Mouse (Mus musculus): ENCODE data around the gene St8sia1. TPM values are rescaled to one million over a fixed set of nuclear protein-coding genes. Genes with fewer than 3 reads are reported as not detected.
A peak's percentile ranks its signal among the peaks of the same experiment; 100 is the strongest.

St8sia1 gene
- polyA plus RNA-seq, 1 experiment from 2014 or later: 7.6 TPM

DNA sequence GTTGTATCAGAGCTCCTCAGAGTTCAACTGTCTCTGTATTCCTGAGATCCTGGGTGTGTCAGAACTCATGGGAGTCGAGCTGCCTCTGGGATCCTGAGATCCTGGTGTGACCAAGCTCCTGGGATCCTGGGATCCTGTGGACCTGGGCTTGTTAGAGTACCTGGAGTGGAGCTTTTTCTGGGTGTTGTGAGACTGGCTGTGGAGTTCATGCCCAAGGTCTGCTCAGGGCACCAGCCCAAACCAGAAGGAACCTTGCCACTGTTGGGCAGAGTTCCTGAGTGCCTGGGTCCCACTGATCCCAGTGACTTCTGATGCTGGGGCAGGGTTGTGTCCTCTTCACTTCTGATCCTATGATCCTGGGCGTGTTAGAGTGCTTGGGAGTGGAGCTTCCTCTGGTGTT is 8.0 kb upstream of the St8sia1 start:
- Histone ChIP-seq H3K4me1 (replicated peaks) (no peaks in the 10 kb centered on the region), H3K9ac (no peak overlapping the region), H3K36me3 (no peaks in the 10 kb centered on the region), H3K9me3 (no peaks in the 10 kb centered on the region), H3K27me3 (no peaks in the 10 kb centered on the region), H3K27ac (no peak overlapping the region), H3K4me3 (no peak overlapping the region), H3K4me2 (no peak overlapping the region)
- no peak for ATAC-seq (ENCODE audit: low FRiP score)
- 67% methylated on average over 2 of the region's 2 CpGs for WGBS

DNA sequence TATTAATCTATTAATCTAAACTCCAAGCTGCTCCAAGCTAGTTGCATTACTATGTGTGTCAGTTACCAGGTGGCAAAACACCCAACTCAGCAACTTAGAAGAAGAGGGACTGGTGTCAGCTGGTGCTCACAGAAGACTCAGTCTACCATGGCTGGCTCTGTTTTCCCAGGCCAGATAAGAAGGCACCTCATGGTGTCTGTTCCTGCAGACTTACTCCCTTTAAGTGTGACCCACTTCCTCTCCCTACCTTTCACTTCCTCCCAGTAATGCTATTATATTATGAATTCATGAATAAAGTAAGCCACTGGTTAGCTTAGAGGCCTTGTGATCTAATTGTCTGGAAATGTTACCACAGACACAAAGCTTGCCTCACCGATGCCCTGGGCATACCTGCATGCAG is 3.2 kb upstream of the St8sia1 start:
- Histone ChIP-seq H3K4me3 (no peak overlapping the region), H3K27ac (no peak overlapping the region), H3K9me3 (no peaks in the 10 kb centered on the region), H3K9ac (no peak overlapping the region), H3K4me2 (no peak overlapping the region), H3K4me1 (replicated peaks) (peaks cover 9% of the 10 kb centered on the region), H3K36me3 (no peaks in the 10 kb centered on the region), H3K27me3 (no peaks in the 10 kb centered on the region)
- no peak for ATAC-seq (ENCODE audit: low FRiP score)
- WGBS: 85% methylated on average over 1 of the region's 1 CpGs

DNA sequence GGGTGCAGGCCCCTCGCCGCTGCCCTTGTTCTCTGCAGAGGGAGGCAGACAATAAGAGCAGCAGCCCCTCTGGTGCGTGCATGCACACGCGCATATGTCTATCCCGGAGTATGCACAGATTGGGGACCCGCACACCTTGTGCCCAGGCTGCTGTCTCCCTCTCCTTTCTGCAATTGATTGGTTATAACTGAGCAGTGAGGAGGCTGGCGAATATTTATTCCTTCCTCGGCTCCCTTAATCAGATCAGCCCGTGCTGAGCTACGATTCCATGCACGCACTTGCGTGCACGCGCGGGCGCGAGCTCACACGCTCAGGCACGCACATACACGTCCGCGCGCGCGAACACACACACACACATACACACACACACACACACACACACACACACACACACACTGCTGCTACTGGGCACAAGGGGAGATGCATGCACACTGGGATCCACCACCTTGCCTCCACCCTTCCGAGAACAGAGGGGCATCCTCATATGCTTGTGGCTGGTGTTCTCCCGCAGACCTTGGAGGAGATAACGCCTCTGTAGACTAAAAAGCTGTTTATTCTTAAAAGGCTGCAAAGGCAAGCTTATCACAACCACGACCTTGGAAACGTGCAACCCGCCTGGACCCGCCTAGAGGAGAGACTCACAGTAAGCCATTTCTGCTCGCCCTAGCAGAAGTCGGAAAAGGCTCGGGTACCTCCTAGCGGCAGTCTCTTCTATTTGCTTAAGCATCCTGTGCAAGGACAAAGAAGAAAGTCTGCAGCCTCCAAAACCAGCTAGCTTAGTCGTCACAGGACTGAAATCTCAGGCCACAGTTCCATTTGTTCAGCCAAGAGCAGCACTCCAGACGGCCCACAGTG is 506 bp upstream of the St8sia1 start:
- Histone ChIP-seq H3K4me3 (peak overlapping the region; percentile 73), H3K27me3 (no peaks in the 10 kb centered on the region), H3K36me3 (peaks cover 4% of the 10 kb centered on the region), H3K9me3 (no peaks in the 10 kb centered on the region; the same call in 1 of the 2 replicates), H3K4me2 (peak overlapping the region; percentile 80), H3K9ac (peak overlapping the region; percentile 95), H3K4me1 (replicated peaks) (peaks cover 34% of the 10 kb centered on the region), H3K27ac (peak overlapping the region; percentile 98)
- ATAC-seq (ENCODE audit: low FRiP score): peak; percentile 91
- under 1% methylated on average over 39 of the region's 39 CpGs for WGBS

DNA sequence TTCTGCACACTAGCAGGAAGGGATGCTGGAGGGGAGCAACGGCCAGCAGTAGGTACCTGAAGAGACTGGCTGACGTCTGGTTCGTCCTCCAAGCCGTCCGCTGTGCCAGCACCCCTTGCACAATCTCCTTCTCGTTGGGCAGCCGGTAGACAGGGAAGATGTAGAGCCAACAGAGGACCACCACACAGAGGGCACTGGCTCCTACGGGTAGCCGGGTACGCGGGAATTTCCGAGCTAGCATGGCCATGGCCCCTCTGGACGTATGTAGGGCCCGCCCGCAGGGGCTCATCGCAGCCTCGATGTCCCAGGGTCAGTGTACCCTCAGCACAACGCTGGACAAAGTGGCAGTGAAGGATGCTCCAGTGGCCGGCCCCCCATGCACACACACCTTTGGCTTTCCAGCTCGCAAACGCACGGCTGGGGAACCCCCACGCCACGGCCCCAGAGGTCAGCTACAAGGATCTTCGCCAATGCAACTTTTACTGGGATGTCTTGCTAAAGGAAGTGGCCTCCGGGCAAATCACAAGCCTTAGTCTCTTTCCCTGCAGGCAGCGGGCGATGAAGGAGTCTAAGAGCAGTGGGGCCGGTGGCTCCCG is 674 bp downstream of the St8sia1 start:
- peak overlapping the region; percentile 73 for H3K4me3 ChIP-seq

DNA sequence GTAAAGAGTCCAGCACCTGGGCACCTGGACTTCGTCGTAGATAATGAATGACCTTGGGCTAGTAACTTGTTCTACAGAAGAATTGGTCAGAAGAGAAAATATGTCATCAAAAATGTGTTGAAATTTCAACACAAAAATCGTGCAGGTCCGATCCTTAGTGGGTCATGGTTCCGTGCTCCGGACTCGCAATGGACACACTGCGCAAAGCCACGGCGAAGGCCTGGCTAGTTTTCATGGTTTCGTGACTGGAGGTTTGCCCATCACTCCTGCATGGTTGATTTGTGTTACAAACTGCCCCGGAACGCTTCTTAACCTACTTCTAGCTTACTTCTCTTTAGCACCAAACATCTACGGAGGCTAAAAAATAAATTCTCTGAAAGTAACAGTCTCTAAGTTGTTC is 1.4 kb downstream of the St8sia1 start:
- Histone ChIP-seq H3K9ac (peak overlapping the region; percentile 95), H3K27me3 (no peaks in the 10 kb centered on the region), H3K4me1 (replicated peaks) (peaks cover 48% of the 10 kb centered on the region), H3K9me3 (no peaks in the 10 kb centered on the region; the same call in 1 of the 2 replicates), H3K4me3 (peak overlapping the region; percentile 73), H3K4me2 (peak overlapping the region; percentile 80), H3K36me3 (peaks cover 16% of the 10 kb centered on the region), H3K27ac (peak overlapping the region; percentile 98)
- WGBS: 87% methylated on average over 14 of the region's 14 CpGs
- ATAC-seq (ENCODE audit: low FRiP score): no peak

More for the DNA sequence above, 674 bp downstream of the St8sia1 start:
- Histone ChIP-seq H3K27ac (peak overlapping the region; percentile 98), H3K4me1 (replicated peaks) (peaks cover 41% of the 10 kb centered on the region), H3K27me3 (no peaks in the 10 kb centered on the region), H3K36me3 (peaks cover 16% of the 10 kb centered on the region), H3K4me2 (peak overlapping the region; percentile 80), H3K9me3 (no peaks in the 10 kb centered on the region; the same call in 1 of the 2 replicates), H3K9ac (peak overlapping the region; percentile 95)
- ATAC-seq (ENCODE audit: low FRiP score): peak; percentile 2; the same call in 1 of the 2 replicates
- 17% methylated on average over 30 of the region's 30 CpGs for WGBS

DNA sequence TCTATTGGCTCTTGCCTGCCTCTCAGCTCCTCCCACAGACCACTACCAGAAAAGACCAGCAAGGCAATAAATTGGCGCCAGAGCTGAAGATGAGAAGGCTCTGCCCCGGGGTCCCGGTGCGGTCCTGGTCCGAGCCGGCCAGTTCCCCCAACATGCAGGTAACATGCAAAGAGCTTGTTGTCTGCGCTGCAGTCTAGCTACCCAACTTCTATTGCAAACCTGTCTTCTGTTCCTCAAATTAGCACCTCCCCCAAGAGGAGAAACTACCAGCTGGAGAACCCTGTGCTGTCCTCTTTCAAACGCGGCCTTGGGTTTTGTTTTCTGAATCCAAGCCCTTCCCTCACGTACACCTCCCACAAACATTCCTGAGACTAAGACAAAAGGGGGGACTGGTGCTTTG is 1.8 kb downstream of the St8sia1 start:
- Histone ChIP-seq H3K9me3 (no peaks in the 10 kb centered on the region; the same call in 1 of the 2 replicates), H3K4me1 (replicated peaks) (peaks cover 48% of the 10 kb centered on the region), H3K4me3 (peak overlapping the region; percentile 73), H3K27ac (no peak overlapping the region), H3K36me3 (peaks cover 16% of the 10 kb centered on the region), H3K9ac (peak overlapping the region; percentile 95), H3K27me3 (no peaks in the 10 kb centered on the region), H3K4me2 (peak overlapping the region; percentile 80)
- WGBS: 68% methylated on average over 10 of the region's 10 CpGs
- no peak for ATAC-seq (ENCODE audit: low FRiP score)

DNA sequence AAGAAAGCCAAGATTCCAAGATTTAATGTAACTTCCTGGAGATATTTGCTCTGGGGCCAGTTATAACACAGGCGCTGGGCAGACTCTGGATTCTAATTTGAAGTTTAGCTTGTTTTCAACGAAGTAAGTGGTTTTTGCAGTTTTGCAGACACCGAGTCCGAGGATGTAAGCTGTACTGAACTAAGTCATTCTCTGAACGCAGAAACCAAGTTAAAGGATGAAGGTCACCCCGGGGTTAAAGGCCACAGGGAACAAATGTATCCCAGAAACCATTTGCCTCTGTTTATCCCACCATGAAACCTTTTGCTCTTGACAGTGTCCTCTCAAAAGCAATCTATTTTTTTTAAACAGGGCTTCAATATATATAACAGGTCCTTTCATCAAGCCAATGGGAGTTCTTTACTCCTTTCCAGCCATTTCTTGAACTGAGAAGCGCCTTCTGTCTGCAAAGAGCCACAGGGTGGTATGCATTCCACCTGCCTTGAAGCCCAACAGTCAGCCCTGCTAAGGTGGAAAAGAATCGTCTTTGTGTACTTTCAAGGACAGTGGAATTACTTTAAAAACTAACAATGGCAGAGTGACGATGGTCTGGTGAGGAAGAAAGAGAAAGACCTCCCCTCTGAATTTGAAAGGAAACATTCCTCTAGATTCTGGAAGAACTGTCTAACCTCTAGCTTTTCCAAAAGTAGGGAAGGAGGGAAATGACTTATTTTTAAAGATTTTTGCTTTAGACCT is 2.4 kb downstream of the St8sia1 start:
- Histone ChIP-seq H3K4me2 (peak overlapping the region; percentile 80), H3K4me3 (peak overlapping the region; percentile 73), H3K27me3 (no peaks in the 10 kb centered on the region), H3K4me1 (replicated peaks) (peaks cover 48% of the 10 kb centered on the region), H3K9ac (peak overlapping the region; percentile 95), H3K9me3 (no peaks in the 10 kb centered on the region; the same call in 1 of the 2 replicates), H3K36me3 (peaks cover 16% of the 10 kb centered on the region), H3K27ac (no peak overlapping the region)
- WGBS: 69% methylated on average over 9 of the region's 9 CpGs
- ATAC-seq (ENCODE audit: low FRiP score): no peak

DNA sequence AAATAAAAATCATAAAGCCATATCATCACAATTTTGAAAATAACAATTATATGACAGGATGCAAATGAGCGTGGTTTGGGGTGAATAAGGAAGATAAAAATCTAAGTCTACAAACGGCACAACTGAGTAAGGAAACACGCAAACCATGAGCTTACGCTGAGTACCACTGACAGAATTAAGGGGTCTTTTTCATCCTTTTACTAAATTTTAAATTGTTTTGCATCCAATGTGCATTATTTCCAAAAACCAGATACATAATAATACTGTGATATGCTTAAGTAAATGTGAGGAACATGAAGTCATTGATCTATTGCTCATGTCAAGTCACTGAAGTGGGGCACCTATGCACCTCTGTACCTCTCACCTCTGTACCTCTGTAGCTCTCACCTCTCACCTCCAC is 7.7 kb downstream of the St8sia1 start:
- WGBS: 96% methylated on average over 4 of the region's 4 CpGs
- no peak for ATAC-seq (ENCODE audit: low FRiP score)
- H3K4me3 ChIP-seq: no peak overlapping the region

DNA sequence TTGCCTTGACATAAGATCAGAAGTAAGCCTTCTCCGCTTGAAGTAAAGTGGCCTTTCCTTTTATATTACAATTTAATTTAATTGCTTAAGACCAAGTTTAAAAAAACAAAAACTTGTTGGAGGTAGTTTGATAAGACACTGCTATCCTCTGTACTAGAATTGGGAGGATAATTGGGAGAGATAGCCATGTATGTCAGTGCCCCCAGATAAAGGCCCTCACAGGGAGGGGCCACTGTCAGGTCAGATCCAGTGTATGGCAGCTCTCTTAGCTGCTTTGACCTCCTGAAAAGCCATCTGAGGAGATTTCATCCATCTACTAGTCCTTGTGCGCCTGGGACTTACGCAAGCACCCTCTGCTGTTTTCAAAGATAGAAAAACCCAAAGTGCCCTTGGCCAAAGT is 9.0 kb downstream of the St8sia1 start:
- ATAC-seq (ENCODE audit: low FRiP score): no peak

More for the DNA sequence above, 7.7 kb downstream of the St8sia1 start:
- Histone ChIP-seq H3K36me3 (peaks cover 16% of the 10 kb centered on the region), H3K4me1 (replicated peaks) (peaks cover 34% of the 10 kb centered on the region), H3K4me2 (no peak overlapping the region), H3K9ac (no peak overlapping the region), H3K27me3 (no peaks in the 10 kb centered on the region), H3K9me3 (no peaks in the 10 kb centered on the region; the same call in 1 of the 2 replicates), H3K27ac (no peak overlapping the region)

DNA sequence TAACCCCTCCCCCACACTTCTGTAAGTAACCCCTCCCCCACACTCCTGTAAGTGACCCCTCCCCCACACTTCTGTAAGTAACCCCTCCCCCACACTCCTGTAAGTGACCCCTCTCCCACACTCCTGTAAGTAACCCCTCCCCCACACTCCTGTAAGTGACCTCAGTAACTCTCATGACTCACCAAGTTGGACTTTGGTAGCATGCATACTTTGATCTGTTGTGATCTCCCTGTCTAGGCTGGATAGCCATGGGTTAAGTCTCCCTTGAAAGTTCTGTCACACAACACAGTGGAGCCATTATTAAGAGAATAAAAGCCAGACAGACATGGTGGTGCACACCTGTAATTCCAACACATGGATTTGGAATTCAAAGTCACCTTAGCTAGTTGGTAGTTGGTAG is 11.1 kb downstream of the St8sia1 start:
- no peaks in the 10 kb centered on the region; the same call in 1 of the 2 replicates for H3K36me3 ChIP-seq
- no peak overlapping the region for H3K4me3 ChIP-seq
- no peak for ATAC-seq (ENCODE audit: low FRiP score)
- H3K9me3 ChIP-seq: no peaks in the 10 kb centered on the region
- no peak overlapping the region for H3K27ac ChIP-seq
- no peak overlapping the region for H3K4me2 ChIP-seq
- H3K4me1 ChIP-seq (replicated peaks): peaks cover 26% of the 10 kb centered on the region
- no peak overlapping the region for H3K9ac ChIP-seq
- no peaks in the 10 kb centered on the region for H3K27me3 ChIP-seq

More for the DNA sequence above, 9.0 kb downstream of the St8sia1 start:
- peaks cover 26% of the 10 kb centered on the region for H3K4me1 ChIP-seq (replicated peaks)
- no peaks in the 10 kb centered on the region for H3K27me3 ChIP-seq
- H3K9ac ChIP-seq: no peak overlapping the region
- H3K4me3 ChIP-seq: no peak overlapping the region
- peaks cover 16% of the 10 kb centered on the region for H3K36me3 ChIP-seq
- no peak overlapping the region for H3K4me2 ChIP-seq
- H3K9me3 ChIP-seq: no peaks in the 10 kb centered on the region; the same call in 1 of the 2 replicates
- 94% methylated on average over 3 of the region's 3 CpGs for WGBS
- no peak overlapping the region for H3K27ac ChIP-seq

DNA sequence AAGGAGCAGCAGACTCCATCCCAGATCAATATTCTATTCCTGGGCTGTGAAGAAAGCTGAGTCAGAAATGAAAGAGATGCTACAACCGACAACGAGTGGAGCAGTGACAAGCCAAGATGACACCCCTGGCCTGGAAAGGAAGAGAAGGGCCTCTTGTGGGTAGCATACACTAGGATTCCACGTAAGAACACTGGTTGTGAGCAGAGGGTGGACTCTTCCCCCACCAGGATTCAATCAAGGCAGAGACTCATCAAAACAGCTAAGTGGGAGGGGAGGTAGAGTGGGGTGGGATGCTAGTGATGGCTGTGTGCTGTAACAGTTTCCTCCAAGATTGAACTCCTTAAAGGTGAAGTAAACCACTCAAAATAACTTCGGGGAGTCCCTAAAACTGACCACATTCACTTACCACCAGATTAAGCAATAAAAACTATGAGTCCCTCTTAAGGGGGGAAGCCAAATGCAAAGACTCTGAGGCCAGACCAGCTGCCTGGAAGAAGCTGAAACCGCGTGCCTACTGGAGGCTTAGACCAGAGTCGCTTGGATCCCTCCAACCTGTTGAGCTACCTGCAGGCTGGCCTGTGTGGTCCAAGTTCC is 11.8 kb downstream of the St8sia1 start:
- Histone ChIP-seq H3K9me3 (no peaks in the 10 kb centered on the region), H3K27ac (no peak overlapping the region), H3K36me3 (no peaks in the 10 kb centered on the region), H3K4me3 (no peak overlapping the region), H3K9ac (no peak overlapping the region), H3K27me3 (no peaks in the 10 kb centered on the region), H3K4me1 (replicated peaks) (peaks cover 23% of the 10 kb centered on the region), H3K4me2 (no peak overlapping the region)
- 91% methylated on average over 7 of the region's 7 CpGs for WGBS
- no peak for ATAC-seq (ENCODE audit: low FRiP score)
